Mouse (Mus musculus): ENCODE data around the gene Atox1.
A peak's percentile ranks its signal among the peaks of the same experiment; 100 is the strongest.

The Atox1 gene

GRCm38 (mm10) chr11:55412680-55413415, 48.2 kb downstream of the Atox1 start:
- no peak for DNase-seq

- DNase-seq, result no peak
Measured at GRCm38 (mm10) chr11:55412034-55412433, 49.0 kb downstream of the Atox1 start.

GRCm38 (mm10) chr11:55410502-55410901, 50.5 kb downstream of the Atox1 start:
- no peak for DNase-seq

GRCm38 (mm10) chr11:55410005-55410404, 51.0 kb downstream of the Atox1 start:
- no peak for DNase-seq

GRCm38 (mm10) chr11:55407133-55407532, 53.9 kb downstream of the Atox1 start:
- no peak for DNase-seq

GRCm38 (mm10) chr11:55405601-55406469, 55.2 kb downstream of the Atox1 start:
- peak; percentile 60 to 79 for DNase-seq

GRCm38 (mm10) chr11:55404659-55405457, 56.2 kb downstream of the Atox1 start:
- no peak for DNase-seq

GRCm38 (mm10) chr11:55400863-55401262, 60.2 kb downstream of the Atox1 start:
- DNase-seq, result no peak

GRCm38 (mm10) chr11:55398371-55398770, 62.7 kb downstream of the Atox1 start:
- DNase-seq, result no peak

- peak in 1 of 2 experiments; percentile 30 for DNase-seq
Measured at GRCm38 (mm10) chr11:55397441-55397840, 63.6 kb downstream of the Atox1 start.

- peak in 1 of 2 experiments; percentile 24 for DNase-seq
Measured at GRCm38 (mm10) chr11:55397036-55397435, 64.0 kb downstream of the Atox1 start.

Measured in kidney, adult 8-10 months (tissue).